Comparison of ENCODE assay signal across 12 mouse cellular contexts in genomic region chr3:137992366-137992765, GRCm38 (mm10). TPM values are rescaled to one million over a fixed set of nuclear protein-coding genes. Genes with fewer than 3 reads are reported as not detected.
A peak's percentile ranks its signal among the peaks of the same experiment; 100 is the strongest.
DNase-seq lines count a peak whose midpoint lies in the region; ATAC-seq and TF ChIP-seq lines count a peak whose summit lies in the region.
"Had no signal": no experiment of that assay in that cellular context is flagged by ENCODE, and none has a peak within 500 bp of the region (broad histone marks: within the 10 kb centered on the region; RNA-seq: fewer than 3 reads in every experiment).

No protein-coding gene starts in this region.

- 78% methylated on average over 5 of the region's 5 CpGs for WGBS in lung, postnatal 0 days

- no peaks in the 10 kb centered on the region for H3K4me1 ChIP-seq in lung, postnatal 0 days (ENCODE audit: insufficient read depth, low read depth, low read length)
- H3K4me1 ChIP-seq in ES-Bruce4 (ENCODE audit: control insufficient read depth, insufficient read depth, low read length) = peaks cover 1% of the 10 kb centered on the region
- H3K4me1 ChIP-seq: midbrain, embryonic 15.5 days had no signal

- H3K27ac ChIP-seq in lung, postnatal 0 days (ENCODE audit: low read length) = no peak overlapping the region
- H3K27ac ChIP-seq in ES-Bruce4 (ENCODE audit: insufficient read depth, low read length) = no peak overlapping the region
- H3K27ac ChIP-seq: midbrain, embryonic 15.5 days had no signal

- no peak overlapping the region for H3K9ac ChIP-seq in lung, postnatal 0 days (replicated peaks; ENCODE audit: low read depth)
- no peak overlapping the region for H3K9ac ChIP-seq in ES-Bruce4 (ENCODE audit: low read depth, poor library complexity, severe bottlenecking)
- H3K9ac ChIP-seq: lung, embryonic 14.5 days; midbrain, embryonic 15.5 days had no signal

- no peak for DNase-seq in lung, postnatal 0 days (ENCODE audit: low spot score)
- DNase-seq in lung, postnatal 36 days = no peak
- DNase-seq in brain, embryonic 14.5 days (ENCODE audit: low read depth) = no peak
- peak; percentile 73 for DNase-seq in thymus, postnatal 0 days (ENCODE audit: low spot score)
- DNase-seq in adrenal gland, postnatal 25 days = no peak
- DNase-seq in c-Kit-positive CD71-positive TER-119-positive erythroid progenitor cells, embryonic 14.5 days (ENCODE audit: low spot score) = no peak
- no peak for DNase-seq in urinary bladder, postnatal 4 days (ENCODE audit: low spot score in 2 of 2)
- DNase-seq: kidney, adult 18-20 months; lung, embryonic 14.5 days had no signal

- H3K4me3 ChIP-seq in lung, postnatal 0 days (ENCODE audit: low read depth, low read length) = no peak overlapping the region
- no peak overlapping the region for H3K4me3 ChIP-seq in ES-Bruce4 (ENCODE audit: low read depth, low read length)
- H3K4me3 ChIP-seq: erythroblast, embryonic 14.5 days; midbrain, embryonic 15.5 days had no signal

- H3K36me3 ChIP-seq in lung, postnatal 0 days (ENCODE audit: insufficient read depth, low read length) = no peaks in the 10 kb centered on the region
- no peaks in the 10 kb centered on the region for H3K36me3 ChIP-seq in ES-Bruce4 (ENCODE audit: control insufficient read depth, insufficient read depth, low read length, poor library complexity, severe bottlenecking)
- H3K36me3 ChIP-seq: midbrain, embryonic 15.5 days had no signal

- no peaks in the 10 kb centered on the region for H3K27me3 ChIP-seq in lung, postnatal 0 days (replicated peaks; ENCODE audit: insufficient read depth, low read length)
- no peaks in the 10 kb centered on the region for H3K27me3 ChIP-seq in ES-Bruce4 (ENCODE audit: control insufficient read depth, insufficient read depth, low read length, poor library complexity, severe bottlenecking)
- H3K27me3 ChIP-seq: midbrain, embryonic 15.5 days had no signal

- peak; percentile 40 for TF ChIP-seq CTCF in lung, postnatal 0 days (IDR thresholded peaks at IDR 0.05)
- TF ChIP-seq CTCF in ES-Bruce4 (IDR thresholded peaks at IDR 0.05; ENCODE audit: low read depth, low read length) = peak; percentile 18
- 0 out of 2 replicates have a peak, but pooled peaks have one; percentile 4 for TF ChIP-seq CTCF in brain, embryonic 14.5 days (IDR thresholded peaks at IDR 0.05; ENCODE audit: borderline replicate concordance, extremely low read depth, insufficient read depth, insufficient read length)

- no peaks in the 10 kb centered on the region for H3K9me3 ChIP-seq in lung, postnatal 0 days (ENCODE audit: low read length)
- H3K9me3 ChIP-seq in ES-Bruce4 (replicated peaks; ENCODE audit: control insufficient read depth, insufficient read depth, low read length, poor library complexity, severe bottlenecking) = no peaks in the 10 kb centered on the region
- H3K9me3 ChIP-seq: midbrain, embryonic 15.5 days had no signal

- H3K4me2 ChIP-seq in lung, postnatal 0 days (replicated peaks; ENCODE audit: low read depth, low read length) = no peak overlapping the region
- H3K4me2 ChIP-seq: lung, embryonic 14.5 days; midbrain, embryonic 15.5 days had no signal

- no peak for ATAC-seq in lung, postnatal 0 days
- ATAC-seq: midbrain, embryonic 15.5 days had no signal

- TF ChIP-seq EP300 in lung, postnatal 0 days (IDR thresholded peaks at IDR 0.05) = no peak
- no peak for TF ChIP-seq EP300 in ES-Bruce4 (IDR thresholded peaks at IDR 0.05; ENCODE audit: insufficient read depth, low read depth, low read length)

- no peak for TF ChIP-seq POLR2A in ES-Bruce4 (IDR thresholded peaks at IDR 0.05; ENCODE audit: insufficient read depth, low read length)
- TF ChIP-seq POLR2A in brain, embryonic 14.5 days (IDR thresholded peaks at IDR 0.05; ENCODE audit: borderline replicate concordance, extremely low read depth, insufficient read depth, insufficient read length, poor library complexity, severe bottlenecking) = no peak

RNA-seq across cellular contexts. Expression of gene Dapp1, which starts 11.0 kb away (rescaled TPM):
- polyA plus RNA-seq in lung, postnatal 0 days (2015; fragmentation: Nextera tagmentation; extraction: Ambion mirVana) = 7.9 and 8.9 TPM in 2 replicates
- polyA plus RNA-seq in ES-Bruce4 (2011; ENCODE audit: insufficient read depth, insufficient read length, low read depth, missing spikeins) = 3.2 and 9.9 TPM in 2 replicates
- polyA plus RNA-seq in brain, embryonic 14.5 days (2012; rRNA removed) = 1.9 and 2.0 TPM in 2 replicates
- 22.6 and 26.0 TPM in 2 replicates for polyA plus RNA-seq in thymus, postnatal 0 days (2015; fragmentation: Nextera tagmentation; extraction: Ambion mirVana)
- total RNA-seq in adrenal gland, postnatal 25 days (2021) = 3.3 and 6.3 TPM in 2 replicates
